In the genomic region with DNA sequence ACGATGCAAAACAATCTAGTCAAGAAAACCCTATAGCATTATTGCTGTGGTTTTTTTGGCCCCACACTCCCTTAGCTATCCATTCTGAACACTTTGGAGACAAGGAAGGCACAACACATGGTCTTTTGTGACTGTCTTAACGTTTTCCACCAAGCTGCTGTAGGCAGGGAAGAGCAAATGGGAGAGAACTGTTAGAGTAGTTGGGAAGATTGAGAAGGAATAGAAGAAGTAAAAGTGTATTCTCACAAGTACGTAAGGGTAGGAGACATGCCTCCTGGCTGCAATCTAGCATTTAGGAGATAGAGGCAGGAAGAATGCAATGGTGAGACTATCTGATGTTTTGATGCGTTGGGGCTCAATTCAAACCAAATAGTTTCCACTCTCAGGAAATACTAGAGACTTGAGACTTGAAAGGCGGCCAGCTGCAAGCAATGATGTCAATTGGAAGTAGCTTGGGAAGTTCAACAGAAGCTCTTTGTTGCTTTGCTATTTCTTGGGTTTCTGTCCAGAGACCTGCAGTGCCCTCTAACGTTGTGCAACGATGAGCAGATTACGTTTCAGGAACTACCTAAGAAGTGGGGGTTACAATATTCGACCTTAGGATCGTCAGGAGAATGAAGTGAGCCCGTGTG, we compare ENCODE assay signal across 8 mouse cellular contexts. TPM values are rescaled to one million over a fixed set of nuclear protein-coding genes. Genes with fewer than 3 reads are reported as not detected.
DNase-seq lines count a peak whose midpoint lies in the region; ATAC-seq and TF ChIP-seq lines count a peak whose summit lies in the region.

No protein-coding gene starts in this region.

- peak overlapping the region; percentile 51 for H3K27ac ChIP-seq in forebrain, postnatal 0 days (ENCODE audit: low read depth, low read length)
- H3K27ac ChIP-seq in intestine, postnatal 0 days (ENCODE audit: low read depth, low read length): 0 out of 2 replicates have a peak overlapping the region, but pooled peaks have one; percentile 21
- H3K27ac ChIP-seq in midbrain, embryonic 10.5 days (replicated peaks): peak overlapping the region; percentile 64

- peaks cover 16% of the 10 kb centered on the region for H3K4me1 ChIP-seq in G1E (ENCODE audit: insufficient read depth, low read depth, low read length)
- H3K4me1 ChIP-seq in forebrain, postnatal 0 days (ENCODE audit: insufficient read depth): 0 out of 2 replicates have a peak, but pooled peaks cover 3% of the 10 kb centered on the region
- no peaks in the 10 kb centered on the region for H3K4me1 ChIP-seq in intestine, postnatal 0 days (replicated peaks; ENCODE audit: control insufficient read depth, insufficient read depth, low read length)
- peaks cover 65% of the 10 kb centered on the region for H3K4me1 ChIP-seq in midbrain, embryonic 10.5 days

- H3K4me3 ChIP-seq in G1E (ENCODE audit: low read depth, low read length): no peak overlapping the region
- no peak overlapping the region for H3K4me3 ChIP-seq in forebrain, postnatal 0 days (ENCODE audit: low read depth, low read length)
- no peak overlapping the region for H3K4me3 ChIP-seq in intestine, postnatal 0 days (ENCODE audit: low read depth, low read length)
- no peak overlapping the region for H3K4me3 ChIP-seq in midbrain, embryonic 10.5 days

- H3K36me3 ChIP-seq in G1E (replicated peaks): peaks cover 36% of the 10 kb centered on the region
- H3K36me3 ChIP-seq in forebrain, postnatal 0 days (ENCODE audit: insufficient read depth): peaks cover 35% of the 10 kb centered on the region
- H3K36me3 ChIP-seq in intestine, postnatal 0 days (ENCODE audit: control insufficient read depth, insufficient read depth): peaks cover 29% of the 10 kb centered on the region
- peaks cover 45% of the 10 kb centered on the region for H3K36me3 ChIP-seq in midbrain, embryonic 10.5 days

- H3K4me2 ChIP-seq in forebrain, postnatal 0 days (ENCODE audit: low read depth): no peak overlapping the region
- no peak overlapping the region for H3K4me2 ChIP-seq in intestine, postnatal 0 days (replicated peaks; ENCODE audit: low read depth)

- no peak for TF ChIP-seq CTCF in G1E (IDR thresholded peaks at IDR 0.05; ENCODE audit: low read depth, low read length)
- TF ChIP-seq CTCF in forebrain, postnatal 0 days (IDR thresholded peaks at IDR 0.05; ENCODE audit: low read depth): 0 out of 2 replicates have a peak, but pooled peaks have one; percentile 24
- TF ChIP-seq CTCF in intestine, postnatal 0 days (IDR thresholded peaks at IDR 0.05; ENCODE audit: low read depth): peak; percentile 38; the same call in 1 of the 2 replicates

- DNase-seq in adrenal gland, postnatal 36 days: peak; percentile 26 to 34
- DNase-seq in adrenal gland, postnatal 14 days: no peak
- DNase-seq in G1E (ENCODE audit: low spot score): no peak
- peak; percentile 55 for DNase-seq in forebrain, postnatal 0 days
- DNase-seq in midbrain, embryonic 10.5 days (ENCODE audit: low spot score): peak; percentile 37
- DNase-seq in thymus, postnatal 4 days: no peak
- no peak for DNase-seq in spleen, postnatal 4 days (ENCODE audit: low spot score in 2 of 2)

- WGBS in forebrain, postnatal 0 days: 19% methylated on average over 11 of the region's 11 CpGs
- WGBS in intestine, postnatal 0 days: 13% methylated on average over 11 of the region's 11 CpGs
- 38% methylated on average over 11 of the region's 11 CpGs for whole genome bisulfite sequencing in midbrain, embryonic 10.5 days

- no peak overlapping the region for H3K9ac ChIP-seq in forebrain, postnatal 0 days
- H3K9ac ChIP-seq in intestine, postnatal 0 days (ENCODE audit: low read depth, low read length): no peak overlapping the region

- ATAC-seq in G1E (ENCODE audit: extremely low read depth, insufficient number of reproducible peaks, low FRiP score, poor library complexity, severe bottlenecking): peak; percentile 11; the same call in 1 of the 2 replicates
- ATAC-seq in forebrain, postnatal 0 days: peak; percentile 12; the same call in 1 of the 2 replicates
- ATAC-seq in intestine, postnatal 0 days: no peak

- no peaks in the 10 kb centered on the region for H3K9me3 ChIP-seq in G1E (replicated peaks)
- no peaks in the 10 kb centered on the region for H3K9me3 ChIP-seq in forebrain, postnatal 0 days (ENCODE audit: low read length)
- H3K9me3 ChIP-seq in intestine, postnatal 0 days (ENCODE audit: control insufficient read depth): no peaks in the 10 kb centered on the region
- no peaks in the 10 kb centered on the region for H3K9me3 ChIP-seq in midbrain, embryonic 10.5 days (replicated peaks)

- no peaks in the 10 kb centered on the region for H3K27me3 ChIP-seq in G1E (ENCODE audit: insufficient read depth, low read length)
- H3K27me3 ChIP-seq in forebrain, postnatal 0 days (ENCODE audit: insufficient read depth, low read length): no peaks in the 10 kb centered on the region
- no peaks in the 10 kb centered on the region for H3K27me3 ChIP-seq in intestine, postnatal 0 days (replicated peaks; ENCODE audit: control insufficient read depth, insufficient read depth, low read length)
- no peaks in the 10 kb centered on the region for H3K27me3 ChIP-seq in midbrain, embryonic 10.5 days (ENCODE audit: low read depth, poor library complexity, severe bottlenecking)

RNA-seq across cellular contexts. Expression of a gene that starts 6.6 kb away (rescaled TPM):
- 1,000 to 10,000 TPM; 1,561 to 3,265 TPM for total RNA-seq in adrenal gland, postnatal 36 days (2021)
- 1,718 and 2,240 TPM in 2 replicates for total RNA-seq in adrenal gland, postnatal 14 days (2021)
- total RNA-seq in G1E (2014; fragmentation: Nextera tagmentation) (1,343 and 1,357 TPM in 2 replicates), G1E (2017) (3,642 and 4,293 TPM in 2 replicates)
- 380 and 483 TPM in 2 replicates for polyA plus RNA-seq in G1E (2012)
- 3,364 and 4,241 TPM in 2 replicates for total RNA-seq in forebrain, postnatal 0 days (2014; rRNA removed)
- polyA plus RNA-seq in forebrain, postnatal 0 days (2015; fragmentation: Nextera tagmentation; extraction: Ambion mirVana): 2,287 and 2,372 TPM in 2 replicates
- 1,042 and 1,135 TPM in 2 replicates for polyA plus RNA-seq in intestine, postnatal 0 days (2015; fragmentation: Nextera tagmentation; extraction: Ambion mirVana)
- polyA plus RNA-seq in midbrain, embryonic 10.5 days (2016; fragmentation: Nextera tagmentation; extraction: Ambion mirVana): 3,165 and 3,904 TPM in 2 replicates

Comparison
In these comparisons a context has a peak if more than half of its experiments do, and no peak if none do; other contexts are left out.
1. DNase-seq: peak in adrenal gland, postnatal 36 days (2 of 2), forebrain, postnatal 0 days (single experiment) and midbrain, embryonic 10.5 days (single experiment); none in adrenal gland, postnatal 14 days (single experiment), G1E (single experiment), thymus, postnatal 4 days (single experiment) and spleen, postnatal 4 days (0 of 2).
2. Peak in every context shown above with its lines, with median percentiles within 50 percentile points of each other: H3K27ac ChIP-seq.